Mouse (Mus musculus) stomach, embryonic 14.5 days (tissue): ENCODE results near the gene Npc2. TPM values are rescaled to one million over a fixed set of nuclear protein-coding genes. Genes with fewer than 3 reads are reported as not detected.

ENCODE experiments used
- ATAC-seq: fragments of 200-750 bp; cut with Nextera tagmentation; 2 replicates; pipeline ENCODE4 v1.8.0; 2017; ENCODE audit warnings: low read depth, moderate TSS enrichment; ENCODE audit not compliant: insufficient number of reproducible peaks, insufficient read depth, low FRiP score
- H3K27ac ChIP-seq: fragments of 300-500 bp; sonication (generic); 2 replicates; pipeline ENCODE4 v1.5.1; 2014; ENCODE audit warnings: mild to moderate bottlenecking, low read length, moderate library complexity, mixed read lengths
- H3K27me3 ChIP-seq: fragments of 300-500 bp; sonication (generic); 2 replicates; pipeline ENCODE4 v1.6.1; 2014; ENCODE audit warnings: low read length, control low read depth, mixed read lengths; ENCODE audit not compliant: control insufficient read depth, insufficient read depth
- H3K36me3 ChIP-seq: fragments of 300-500 bp; sonication (generic); 2 replicates; pipeline ENCODE4 v1.6.1; 2014; ENCODE audit warnings: mild to moderate bottlenecking, control low read depth, low read length, moderate library complexity, mixed read lengths; ENCODE audit not compliant: control insufficient read depth, insufficient read depth
- H3K4me1 ChIP-seq: fragments of 300-500 bp; sonication (generic); 2 replicates; pipeline ENCODE4 v1.6.1; 2014; ENCODE audit warnings: low read length, control low read depth, mixed read lengths; ENCODE audit not compliant: control insufficient read depth, insufficient read depth
- H3K4me2 ChIP-seq: fragments of 300-500 bp; sonication (generic); replicated peaks from 2 replicates; pipeline ENCODE4 v1.6.1; 2014; ENCODE audit warnings: low read depth, low read length, control low read depth
- H3K4me3 ChIP-seq: fragments of 300-500 bp; sonication (generic); 2 replicates; pipeline ENCODE4 v1.5.1; 2014; ENCODE audit warnings: low read depth, low read length, control low read depth
- H3K9ac ChIP-seq: fragments of 300-500 bp; sonication (generic); replicated peaks from 2 replicates; pipeline ENCODE4 v1.6.1; 2014; ENCODE audit warnings: low read depth, mild to moderate bottlenecking, control low read depth, low read length, moderate library complexity, mixed read lengths
- H3K9me3 ChIP-seq: fragments of 300-500 bp; sonication (generic); 2 replicates; pipeline ENCODE4 v1.6.1; 2016; ENCODE audit warnings: low read depth, low read length, control low read depth; ENCODE audit not compliant: control insufficient read depth
- WGBS: fragments of 180-500 bp; shearing (Covaris S2); extraction: QIAGEN DNeasy Blood & Tissue Kit; methylation state at CpG from one replicate; pipeline ENCODE4 v1.1.7; 2014; 5-methylcytosine and 5-hydroxymethylcytosine counted together
- polyA plus RNA-seq: library from polyadenylated mRNA; unstranded; fragments of >200 nt; fragmentation: Nextera tagmentation; extraction: Ambion mirVana; gene quantifications from 2 replicates; pipeline ENCODE4 v1.2.1, GENCODE M21; 2014

The Npc2 gene
- polyA plus RNA-seq, 1 experiment from 2014 or later: 66.2 TPM

GRCm38 (mm10) chr12:84743496-84743895 is 29.5 kb downstream of the Npc2 start:
- no peak overlapping the region for H3K4me2 ChIP-seq
- no peak for ATAC-seq
- WGBS: 78% methylated on average over 10 of the region's 10 CpGs
- no peak overlapping the region for H3K4me3 ChIP-seq
- no peak overlapping the region for H3K9ac ChIP-seq
- H3K36me3 ChIP-seq: no peaks in the 10 kb centered on the region
- H3K4me1 ChIP-seq: 0 out of 2 replicates have a peak, but pooled peaks cover 3% of the 10 kb centered on the region
- H3K27ac ChIP-seq: no peak overlapping the region
- H3K9me3 ChIP-seq: no peaks in the 10 kb centered on the region
- no peaks in the 10 kb centered on the region for H3K27me3 ChIP-seq

GRCm38 (mm10) chr12:84733366-84733765 is 39.6 kb downstream of the Npc2 start:
- no peaks in the 10 kb centered on the region for H3K4me1 ChIP-seq
- no peaks in the 10 kb centered on the region for H3K9me3 ChIP-seq
- H3K27me3 ChIP-seq: no peaks in the 10 kb centered on the region
- 69% methylated on average over 13 of the region's 13 CpGs for WGBS
- no peaks in the 10 kb centered on the region for H3K36me3 ChIP-seq
- no peak overlapping the region for H3K4me3 ChIP-seq
- H3K9ac ChIP-seq: no peak overlapping the region
- no peak overlapping the region for H3K27ac ChIP-seq
- no peak overlapping the region for H3K4me2 ChIP-seq
- ATAC-seq: no peak

GRCm38 (mm10) chr12:84728421-84728820 is 44.5 kb downstream of the Npc2 start:
- no peaks in the 10 kb centered on the region for H3K4me1 ChIP-seq
- WGBS: 89% methylated on average over 10 of the region's 10 CpGs
- no peaks in the 10 kb centered on the region for H3K36me3 ChIP-seq
- H3K27me3 ChIP-seq: no peaks in the 10 kb centered on the region
- ATAC-seq: no peak
- H3K27ac ChIP-seq: no peak overlapping the region
- H3K9ac ChIP-seq: no peak overlapping the region
- no peaks in the 10 kb centered on the region for H3K9me3 ChIP-seq
- H3K4me2 ChIP-seq: no peak overlapping the region
- no peak overlapping the region for H3K4me3 ChIP-seq

- 23% methylated on average over 5 of the region's 5 CpGs for WGBS
- H3K9ac ChIP-seq: no peak overlapping the region
- no peaks in the 10 kb centered on the region for H3K27me3 ChIP-seq
- H3K4me3 ChIP-seq: no peak overlapping the region
- no peaks in the 10 kb centered on the region for H3K36me3 ChIP-seq
- H3K9me3 ChIP-seq: no peaks in the 10 kb centered on the region
- H3K4me1 ChIP-seq: no peaks in the 10 kb centered on the region
- H3K27ac ChIP-seq: no peak overlapping the region
- no peak overlapping the region for H3K4me2 ChIP-seq
- ATAC-seq: no peak
Observed at GRCm38 (mm10) chr12:84727434-84727833, 45.5 kb downstream of the Npc2 start.

GRCm38 (mm10) chr12:84726986-84727385 is 46.0 kb downstream of the Npc2 start:
- Histone ChIP-seq H3K4me1 (no peaks in the 10 kb centered on the region), H3K4me2 (no peak overlapping the region), H3K9ac (no peak overlapping the region), H3K36me3 (no peaks in the 10 kb centered on the region), H3K4me3 (no peak overlapping the region), H3K27ac (no peak overlapping the region), H3K9me3 (no peaks in the 10 kb centered on the region), H3K27me3 (no peaks in the 10 kb centered on the region)
- WGBS: 27% methylated on average over 4 of the region's 4 CpGs
- no peak for ATAC-seq

GRCm38 (mm10) chr12:84726391-84726790 is 46.6 kb downstream of the Npc2 start:
- no peaks in the 10 kb centered on the region for H3K27me3 ChIP-seq
- H3K36me3 ChIP-seq: no peaks in the 10 kb centered on the region
- no peaks in the 10 kb centered on the region for H3K4me1 ChIP-seq
- H3K4me3 ChIP-seq: no peak overlapping the region
- no peak overlapping the region for H3K9ac ChIP-seq
- no peak for ATAC-seq
- no peaks in the 10 kb centered on the region for H3K9me3 ChIP-seq
- 77% methylated on average over 4 of the region's 4 CpGs for WGBS
- no peak overlapping the region for H3K27ac ChIP-seq
- no peak overlapping the region for H3K4me2 ChIP-seq

- 78% methylated on average over 9 of the region's 9 CpGs for WGBS
- no peaks in the 10 kb centered on the region for H3K27me3 ChIP-seq
- ATAC-seq: no peak
Observed at GRCm38 (mm10) chr12:84718462-84719244, 54.3 kb downstream of the Npc2 start.

GRCm38 (mm10) chr12:84714578-84714977 is 58.4 kb downstream of the Npc2 start:
- H3K4me3 ChIP-seq: no peak overlapping the region
- ATAC-seq: no peak
- H3K9ac ChIP-seq: no peak overlapping the region
- no peaks in the 10 kb centered on the region for H3K36me3 ChIP-seq
- H3K4me1 ChIP-seq: no peaks in the 10 kb centered on the region
- no peaks in the 10 kb centered on the region for H3K9me3 ChIP-seq
- no peak overlapping the region for H3K4me2 ChIP-seq
- WGBS: 83% methylated on average over 6 of the region's 6 CpGs
- H3K27ac ChIP-seq: no peak overlapping the region
- no peaks in the 10 kb centered on the region for H3K27me3 ChIP-seq

More at GRCm38 (mm10) chr12:84718462-84719244, 54.3 kb downstream of the Npc2 start:
- Histone ChIP-seq H3K4me1 (no peaks in the 10 kb centered on the region), H3K4me2 (no peak overlapping the region), H3K36me3 (no peaks in the 10 kb centered on the region), H3K27ac (no peak overlapping the region), H3K4me3 (no peak overlapping the region), H3K9ac (no peak overlapping the region), H3K9me3 (no peaks in the 10 kb centered on the region)
